Mouse (Mus musculus) ovary, postnatal 14 days (tissue): Measurements from ENCODE around the gene Inpp4b.
"Not testable (repeated sequence)": the region's sequence is repeated elsewhere in the genome, so short reads cannot be mapped to it uniquely, and the experiment has no call there.

Experiments
- DNase-seq: peaks from one replicate; pipeline ENCODE4 v3.0.0; 2022; ENCODE audit warnings: low spot score

Inpp4b gene

DNA sequence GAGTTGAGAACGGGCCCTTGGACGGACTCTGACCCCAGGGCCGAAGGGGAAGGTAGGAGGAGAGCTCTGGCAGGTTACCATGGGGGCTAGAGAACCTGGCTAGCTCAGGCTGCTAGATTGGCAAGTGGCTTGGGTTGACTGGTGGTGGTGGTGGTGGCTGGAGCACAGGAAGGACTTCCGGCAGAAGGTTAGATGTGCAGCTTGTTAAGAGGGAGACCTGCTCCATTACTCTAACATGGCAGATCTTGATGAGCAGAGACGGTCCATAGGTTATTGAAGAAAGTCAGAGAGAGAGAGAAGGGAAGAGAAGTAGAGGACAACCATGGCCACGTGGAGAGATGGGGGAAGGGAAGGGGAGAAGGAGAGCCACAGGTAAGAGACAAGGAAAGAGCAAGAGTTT is 437.8 kb downstream of the Inpp4b start:
- no peak for DNase-seq

GRCm38 (mm10) chr8:81780921-81781675 is 438.7 kb downstream of the Inpp4b start:
- DNase-seq = no peak

GRCm38 (mm10) chr8:81782781-81783180 is 440.4 kb downstream of the Inpp4b start:
- no peak for DNase-seq

DNA sequence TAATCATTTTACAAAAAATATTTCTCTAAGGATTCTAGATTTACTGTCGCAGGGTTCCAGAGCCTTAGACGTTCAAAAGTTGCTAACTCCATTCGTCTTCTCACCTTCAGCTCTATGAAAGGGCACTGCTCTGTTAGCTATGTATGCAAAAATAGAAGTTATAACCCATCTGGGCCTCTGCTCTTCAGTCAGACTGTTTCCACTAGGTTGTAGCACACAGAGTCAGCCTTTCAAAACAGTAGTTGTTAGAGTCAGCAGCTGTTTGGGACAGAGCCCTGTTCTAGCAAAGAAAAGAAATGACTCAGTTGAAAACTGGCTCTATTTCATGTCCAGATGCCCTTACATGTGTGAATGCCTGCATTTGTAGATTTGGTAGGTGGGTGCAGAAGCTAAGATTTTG is 442.4 kb downstream of the Inpp4b start:
- DNase-seq = no peak

GRCm38 (mm10) chr8:81788498-81788897 is 446.1 kb downstream of the Inpp4b start:
- no peak for DNase-seq

GRCm38 (mm10) chr8:81792649-81793048 is 450.3 kb downstream of the Inpp4b start:
- no peak for DNase-seq

DNA sequence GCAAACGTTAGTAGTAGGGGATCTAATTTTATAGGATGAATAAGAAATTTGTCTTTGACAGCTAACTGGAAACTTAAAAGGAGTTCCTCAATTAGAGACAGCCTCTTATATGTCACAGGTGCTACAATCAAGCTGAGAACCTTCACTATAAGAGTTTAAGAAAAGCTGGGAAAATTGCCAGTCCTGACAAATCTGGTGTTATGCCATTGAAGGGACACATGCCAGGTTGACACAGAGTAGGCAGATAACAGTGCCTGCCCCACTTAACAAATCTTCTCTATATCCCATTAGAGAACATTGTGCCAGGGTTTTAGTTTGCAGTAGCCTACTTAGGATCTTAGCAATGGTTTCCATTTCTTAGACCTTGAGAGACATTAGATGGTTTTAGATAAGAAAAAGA is 456.1 kb downstream of the Inpp4b start:
- no peak for DNase-seq

DNA sequence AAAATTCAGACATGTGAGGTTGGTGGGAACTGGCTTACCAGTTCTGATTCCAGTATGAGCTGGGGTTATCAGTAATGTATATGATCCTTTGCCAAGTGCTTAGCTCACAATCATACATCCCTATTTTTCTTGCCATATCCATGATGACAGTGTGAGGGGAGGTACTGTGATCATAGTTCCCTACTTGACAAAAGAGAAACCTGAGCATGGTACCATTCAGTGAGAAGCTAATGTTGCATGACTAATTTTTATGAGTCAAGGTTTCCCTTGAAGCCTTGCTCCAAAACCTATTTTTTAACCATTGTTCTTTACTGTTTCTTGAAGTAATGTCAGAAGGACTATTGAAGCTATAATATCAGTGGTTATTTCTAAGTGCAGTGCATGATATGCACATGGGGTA is 458.4 kb downstream of the Inpp4b start:
- DNase-seq = no peak

DNA sequence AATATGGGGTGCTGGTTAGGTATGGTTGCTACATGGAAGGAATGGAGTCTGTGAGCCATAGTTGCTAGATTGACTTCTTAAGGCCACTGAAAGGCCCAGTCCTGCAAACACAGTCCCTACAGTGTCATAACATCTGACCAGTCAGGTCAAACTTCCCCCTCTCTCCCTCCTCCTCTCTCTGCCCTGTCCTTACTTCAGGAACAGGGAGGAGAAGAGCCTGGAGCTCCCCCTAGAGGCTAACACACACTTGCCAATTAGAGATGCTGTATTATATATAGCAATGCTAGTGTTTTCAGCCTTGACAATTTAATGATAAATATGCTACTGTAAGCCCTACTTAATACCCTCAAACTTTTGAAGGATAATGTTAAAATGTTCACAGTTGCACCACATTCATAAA is 464.4 kb downstream of the Inpp4b start:
- DNase-seq = peak; percentile 41

DNA sequence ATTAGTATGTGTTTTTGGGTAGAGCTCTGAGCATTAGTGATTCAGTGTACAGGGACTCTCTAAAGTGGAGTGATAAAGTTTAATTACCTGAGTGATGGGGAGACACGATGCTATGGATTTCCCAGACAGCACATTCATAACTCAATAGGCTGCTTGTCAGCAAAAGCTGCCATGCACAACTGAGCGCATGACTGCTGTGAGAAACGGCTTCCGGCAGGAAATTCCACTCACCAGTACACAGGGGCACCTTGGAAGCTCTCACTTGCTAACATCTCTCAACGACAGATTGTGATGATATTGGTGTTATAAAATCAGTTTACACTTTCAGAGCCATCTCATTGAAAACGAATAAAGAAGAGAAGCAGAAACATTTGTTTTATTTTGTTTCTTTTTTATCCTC is 465.2 kb downstream of the Inpp4b start:
- no peak for DNase-seq

DNA sequence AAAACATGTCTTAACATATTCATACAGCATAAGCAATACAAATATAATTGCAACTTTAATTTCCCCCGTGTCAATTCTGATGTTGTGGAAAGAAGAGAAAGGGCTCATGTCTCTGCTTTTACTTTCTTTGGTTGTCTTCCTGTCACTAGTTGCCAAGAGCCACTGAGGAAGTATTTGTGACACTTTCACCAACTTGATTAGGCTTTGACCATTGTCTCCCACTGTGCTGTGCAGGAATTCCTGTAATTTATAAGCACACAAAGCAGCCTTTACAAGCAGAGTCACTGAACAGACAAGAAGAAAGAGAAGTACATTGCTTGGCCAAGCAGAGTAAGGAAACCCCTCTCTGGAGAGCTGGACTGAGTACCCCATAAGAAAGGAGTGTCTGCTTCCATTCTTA is 466.1 kb downstream of the Inpp4b start:
- DNase-seq = no peak

DNA sequence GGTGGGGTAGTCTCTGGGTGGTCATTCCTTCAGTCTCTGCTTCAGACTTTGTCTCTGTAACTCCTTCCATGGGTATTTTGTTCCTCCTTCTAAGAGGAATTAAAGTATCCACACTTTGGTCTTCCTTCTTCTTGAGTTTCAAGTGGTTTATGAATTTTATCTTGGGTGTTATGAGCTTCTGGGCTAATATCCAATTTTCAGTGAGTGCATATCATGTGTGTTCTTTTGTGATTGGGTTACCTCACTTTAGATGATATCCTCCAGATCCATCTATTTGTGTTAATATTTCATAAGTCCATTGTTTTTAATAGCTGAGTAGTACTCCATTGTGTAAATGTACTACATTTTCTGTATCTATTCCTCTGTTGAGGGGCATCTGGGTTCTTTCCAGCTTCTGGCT is 467.1 kb downstream of the Inpp4b start:
- not testable (repeated sequence) for DNase-seq

DNA sequence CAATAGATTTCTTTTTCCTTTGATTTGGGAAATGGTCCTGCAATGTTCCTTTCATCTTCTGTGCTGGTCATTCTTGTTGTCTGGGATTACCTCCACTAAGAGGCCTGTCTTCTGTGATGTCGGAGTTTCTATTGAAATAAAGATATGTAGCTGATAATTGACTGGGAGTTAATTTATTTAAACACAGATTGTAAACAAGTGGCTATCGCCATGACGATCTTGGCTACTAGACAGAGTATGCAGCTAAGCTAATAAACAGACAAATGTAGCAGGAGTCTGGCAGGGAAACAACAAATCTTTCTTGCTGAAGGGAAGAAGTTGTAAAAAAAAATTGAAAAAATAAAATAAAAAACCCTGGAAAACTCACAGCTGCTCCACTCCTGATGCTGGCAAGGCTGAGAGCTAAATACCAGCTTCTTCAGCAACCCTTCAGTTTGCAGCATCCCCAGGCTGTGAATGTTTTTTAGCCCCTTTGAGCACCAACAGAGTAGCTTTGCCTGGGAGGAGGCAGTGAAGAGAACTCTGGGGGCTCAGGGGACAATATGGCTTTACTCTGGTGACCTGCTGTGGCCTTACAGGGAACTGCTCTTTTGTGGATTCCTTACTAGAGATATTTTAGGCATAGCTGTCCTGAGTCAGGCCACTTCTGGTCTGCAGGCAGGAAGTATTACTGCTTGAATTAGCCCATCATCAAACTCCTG is 469.8 kb downstream of the Inpp4b start:
- no peak for DNase-seq

- no peak for DNase-seq
Measured at GRCm38 (mm10) chr8:81814742-81815141, 472.4 kb downstream of the Inpp4b start.

- no peak for DNase-seq
Measured at GRCm38 (mm10) chr8:81815551-81815950, 473.2 kb downstream of the Inpp4b start.

DNA sequence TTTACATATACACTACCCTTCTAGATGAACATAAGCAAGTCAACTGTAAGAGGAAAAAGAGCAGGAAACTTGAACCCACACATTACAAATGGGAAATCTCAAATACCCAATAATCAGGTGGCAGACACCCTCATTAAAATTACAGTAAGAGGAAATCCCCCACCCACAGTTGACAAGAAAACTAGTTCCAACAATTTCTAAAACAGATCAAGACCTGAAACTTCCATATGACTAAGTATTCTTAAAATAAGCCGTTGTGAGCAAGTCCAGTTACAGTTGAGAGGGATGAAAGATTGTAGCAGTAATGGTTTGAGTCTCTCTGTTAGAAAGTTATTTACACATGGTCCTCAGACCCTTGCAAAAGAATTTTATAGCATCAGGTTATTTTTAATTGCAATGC is 480.8 kb downstream of the Inpp4b start:
- no peak for DNase-seq

DNA sequence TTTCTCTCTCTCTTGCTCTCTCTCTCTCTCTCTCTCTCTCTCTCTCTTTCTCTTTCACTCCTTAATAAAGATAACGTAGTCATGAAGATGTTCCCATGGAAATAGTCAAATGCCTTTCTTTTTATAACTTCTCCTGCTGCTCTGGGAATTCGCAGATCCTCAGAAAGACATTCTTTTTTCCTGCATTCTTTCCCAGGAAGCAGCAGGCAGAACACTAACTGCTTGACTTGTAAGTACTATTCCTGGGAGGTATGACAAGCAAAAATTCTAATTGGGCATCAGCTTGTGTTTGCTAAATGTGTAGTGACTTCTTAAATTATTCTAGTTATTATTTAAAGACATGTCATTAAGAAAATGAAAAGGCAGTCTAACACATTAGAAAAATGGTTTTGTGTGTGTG is 482.6 kb downstream of the Inpp4b start:
- DNase-seq = no peak

GRCm38 (mm10) chr8:81826406-81826805 is 484.1 kb downstream of the Inpp4b start:
- no peak for DNase-seq

DNA sequence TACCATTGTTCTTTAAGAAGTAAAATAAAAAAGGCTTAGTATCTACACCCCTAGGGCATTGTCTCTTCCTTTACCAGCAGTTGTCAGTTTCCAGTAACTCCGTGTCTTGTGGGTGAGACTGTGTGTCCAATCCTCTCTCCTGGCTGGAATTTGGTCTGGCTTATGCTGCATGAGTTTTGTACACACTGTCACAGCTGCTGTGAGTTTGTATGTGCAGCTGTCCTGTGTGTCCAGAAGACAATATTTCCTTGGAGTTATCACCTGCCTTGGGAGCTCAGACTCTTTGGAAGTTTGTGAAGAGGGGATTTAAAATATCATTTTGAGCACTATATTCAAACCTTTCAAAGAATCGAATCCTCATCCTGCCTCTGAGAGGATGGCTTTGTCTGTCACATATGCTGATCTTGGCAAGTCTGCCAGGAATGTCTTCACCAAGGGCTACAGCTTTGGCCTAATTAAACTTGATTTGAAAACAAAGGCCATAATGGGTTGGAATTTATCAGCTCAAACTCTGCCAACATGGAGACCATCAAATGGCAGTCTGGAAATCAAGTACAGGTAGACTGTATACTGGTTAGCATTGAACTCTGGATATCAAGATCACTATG is 485.1 kb downstream of the Inpp4b start:
- DNase-seq = no peak

DNA sequence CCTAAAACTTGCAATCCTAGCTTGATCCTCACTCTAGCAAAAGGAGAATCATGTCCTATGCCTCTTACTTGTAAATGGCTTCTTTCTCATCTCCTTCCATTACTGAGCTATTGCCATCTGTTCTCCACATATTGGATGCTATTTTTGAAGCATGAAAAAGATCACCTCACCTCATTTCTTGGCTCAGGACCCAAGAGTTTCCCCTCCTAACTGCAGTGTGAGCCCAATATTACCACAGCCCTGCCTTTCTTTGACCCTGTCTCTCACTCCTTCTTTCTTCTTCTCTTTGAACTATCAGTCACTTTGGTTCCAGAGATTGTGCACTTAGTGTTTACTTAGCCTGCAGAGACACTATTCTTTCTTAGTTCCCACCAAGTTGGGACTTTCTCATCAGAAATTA is 489.1 kb downstream of the Inpp4b start:
- DNase-seq = no peak

DNA sequence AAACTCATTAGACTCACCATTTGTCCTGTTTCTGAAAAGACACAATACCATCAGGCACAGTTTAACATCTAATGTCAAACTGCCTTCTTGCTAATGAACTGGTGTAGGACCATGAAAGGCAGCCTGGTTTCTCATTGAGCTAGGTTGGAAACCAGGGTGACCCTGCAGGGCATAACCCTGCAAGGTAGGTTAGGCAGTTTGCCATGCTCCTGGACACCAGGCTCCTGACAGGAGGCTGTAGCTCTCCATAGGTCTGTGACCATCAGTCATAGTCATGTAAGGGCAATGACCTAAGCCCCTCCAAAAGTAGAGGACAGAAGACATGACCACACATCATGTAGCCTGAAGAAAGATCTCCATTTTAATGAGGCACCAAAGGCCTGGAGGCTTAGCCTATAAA is 491.5 kb downstream of the Inpp4b start:
- DNase-seq = no peak

GRCm38 (mm10) chr8:81840512-81840911 is 498.2 kb downstream of the Inpp4b start:
- DNase-seq = no peak
